Mouse (Mus musculus): ENCODE data around the gene Tesk1. TPM values are rescaled to one million over a fixed set of nuclear protein-coding genes. Genes with fewer than 3 reads are reported as not detected.

Tesk1 gene
- total and polyA plus RNA-seq, 3 experiments, result 1.9 to 6.0 (median 4.5) TPM

DNA sequence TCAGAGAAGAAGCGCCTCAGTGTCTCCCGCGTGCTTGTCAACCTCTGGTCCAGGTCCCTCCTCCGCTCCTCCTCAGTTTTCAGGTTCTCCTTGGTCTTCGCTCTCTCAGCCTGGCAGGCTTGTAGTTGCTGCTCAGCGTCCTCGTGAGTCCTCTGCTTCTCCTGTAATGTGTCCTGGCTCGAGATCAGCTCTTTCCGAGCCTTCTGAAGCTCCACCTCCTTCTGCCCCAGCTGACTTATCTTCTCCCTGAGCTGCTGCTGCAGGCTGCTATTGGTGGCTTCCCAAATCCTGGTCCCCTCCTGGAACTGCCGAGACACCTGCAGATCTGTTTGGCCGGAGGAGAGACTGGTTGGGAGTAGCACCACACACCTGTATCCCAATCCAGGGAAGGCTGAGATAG is 10.6 kb downstream of the Tesk1 start (continued):
- TF ChIP-seq IRF4 (IDR thresholded peaks at IDR 0.05; ENCODE audit: low read depth, low read length) (no peak), KAT2A (IDR thresholded peaks at IDR 0.05; ENCODE audit: insufficient replicate concordance, low read length) (no peak), MAX (IDR thresholded peaks at IDR 0.05; ENCODE audit: low read length) (no peak), POLR2AphosphoS2 (IDR thresholded peaks at IDR 0.05; ENCODE audit: low read depth, low read length) (no peak), MAZ (IDR thresholded peaks at IDR 0.05; ENCODE audit: low read depth, low read length) (no peak)

- no peak for DNase-seq (ENCODE audit: extremely low read depth)
- Histone ChIP-seq H3K9ac (ENCODE audit: insufficient read depth, low read depth) (no peak overlapping the region), H3K79me2 (replicated peaks; ENCODE audit: control insufficient read depth, extremely low read depth, insufficient read depth, poor library complexity, severe bottlenecking) (no peaks in the 10 kb centered on the region), H3K4me3 (replicated peaks in 1 of 3; ENCODE audit: low read depth in 2 of 3, low read length in 2 of 3, poor library complexity in 1 of 3) (peak overlapping the region; percentile 55 to 69 (median 60)), H3K27ac (ENCODE audit: insufficient read depth, low read depth) (no peak overlapping the region), H3K4me1 (ENCODE audit: control insufficient read depth in 1 of 2, insufficient read depth in 2 of 2) (peaks cover 21 to 63% of the 10 kb centered on the region in 2 experiments), H3K9me3 (replicated peaks; ENCODE audit: low read length) (peaks cover 9% of the 10 kb centered on the region), H3K36me3 (replicated peaks in 1 of 2; ENCODE audit: control insufficient read depth in 1 of 2, insufficient read depth in 1 of 2, low read length in 1 of 2) (peaks cover 0 to 40% of the 10 kb centered on the region in 2 experiments), H3K4me2 (ENCODE audit: insufficient read depth, low read depth, poor library complexity, severe bottlenecking) (peak overlapping the region; percentile 95), H3K27me3 (replicated peaks) (no peaks in the 10 kb centered on the region)
- in situ Hi-C loops (cut with MboI; ENCODE audit: low pct_ligation_motif_present, low pct_unique_long_range_greater_than_20kb, low sequenced_read_pairs), result no loop called here
- dilution Hi-C loops (cut with MboI; ENCODE audit: extremely low pct_ligation_motif_present, extremely low pct_unique_long_range_greater_than_20kb, low sequenced_read_pairs), result no loop called here
- 0 out of 2 replicates have a peak, but pooled peaks have one; percentile 22 for TF ChIP-seq NELFE (IDR thresholded peaks at IDR 0.05; ENCODE audit: low read depth, low read length)
- TF ChIP-seq NRF1 (IDR thresholded peaks at IDR 0.05; ENCODE audit: low read depth, low read length), result 0 out of 2 replicates have a peak, but pooled peaks have one; percentile 9
- TF ChIP-seq MAZ (IDR thresholded peaks at IDR 0.05; ENCODE audit: low read depth, low read length), result peak; percentile 25; the same call in 1 of the 2 replicates
- no peak for TF ChIP-seq TBP (conservative IDR thresholded peaks at IDR 0.05; ENCODE audit: low read depth, low read length)
- no peak for TF ChIP-seq IRF4 (IDR thresholded peaks at IDR 0.05; ENCODE audit: low read depth, low read length)
Observed at GRCm38 (mm10) chr4:43453413-43453812, 11.7 kb downstream of the Tesk1 start.

- peaks cover 3% of the 10 kb centered on the region for H3K27me3 ChIP-seq (replicated peaks)
- peak within 1 kb of the TSS; percentile 24 for H3K9ac ChIP-seq (ENCODE audit: insufficient read depth, low read depth)
- peaks cover 9% of the 10 kb centered on the region for H3K9me3 ChIP-seq (replicated peaks; ENCODE audit: low read length)
- H3K27ac ChIP-seq (ENCODE audit: insufficient read depth, low read depth), result peak within 1 kb of the TSS; percentile 38
- peak; percentile 88 for DNase-seq (ENCODE audit: extremely low read depth)
- H3K4me3 ChIP-seq (replicated peaks in 1 of 3; ENCODE audit: low read depth in 2 of 3, low read length in 2 of 3, poor library complexity in 1 of 3), result peak within 1 kb of the TSS; percentile 55 to 69 (median 60)
- dilution Hi-C loops (cut with MboI; ENCODE audit: extremely low pct_ligation_motif_present, extremely low pct_unique_long_range_greater_than_20kb, low sequenced_read_pairs) (no loop called here), in situ Hi-C loops (cut with MboI; ENCODE audit: low pct_ligation_motif_present, low pct_unique_long_range_greater_than_20kb, low sequenced_read_pairs) (no loop called here)
- H3K79me2 ChIP-seq (replicated peaks; ENCODE audit: control insufficient read depth, extremely low read depth, insufficient read depth, poor library complexity, severe bottlenecking), result no peaks in the 10 kb centered on the region
- peaks cover 0 to 33% of the 10 kb centered on the region in 2 experiments for H3K36me3 ChIP-seq (replicated peaks in 1 of 2; ENCODE audit: control insufficient read depth in 1 of 2, insufficient read depth in 1 of 2, low read length in 1 of 2)
- peaks cover 21 to 63% of the 10 kb centered on the region in 2 experiments for H3K4me1 ChIP-seq (ENCODE audit: control insufficient read depth in 1 of 2, insufficient read depth in 2 of 2)
- peak within 1 kb of the TSS; percentile 95 for H3K4me2 ChIP-seq (ENCODE audit: insufficient read depth, low read depth, poor library complexity, severe bottlenecking)
- peak; percentile 68 for TF ChIP-seq TBP (conservative IDR thresholded peaks at IDR 0.05; ENCODE audit: low read depth, low read length)
- TF ChIP-seq MYC (IDR thresholded peaks at IDR 0.05; ENCODE audit: low read depth, low read length), result no peak
- TF ChIP-seq POLR2A (IDR thresholded peaks at IDR 0.05; ENCODE audit: low read depth, low read length), result peak; percentile 50; the same call in 1 of the 2 replicates
- 0 out of 2 replicates have a peak, but pooled peaks have one; percentile 25 for TF ChIP-seq ZMIZ1 (IDR thresholded peaks at IDR 0.05; ENCODE audit: low read depth, low read length)
- 0 out of 2 replicates have a peak, but pooled peaks have one; percentile 48 for TF ChIP-seq CHD2 (IDR thresholded peaks at IDR 0.05; ENCODE audit: low read length)
- TF ChIP-seq KAT2A (IDR thresholded peaks at IDR 0.05; ENCODE audit: insufficient replicate concordance, low read length), result no peak
- peak; percentile 12 to 15; a peak in 2 of 4 replicates for TF ChIP-seq CTCF (conservative IDR thresholded peaks at IDR 0.05 in 1 of 2, IDR thresholded peaks at IDR 0.05 in 1 of 2; ENCODE audit: low read depth in 2 of 2, low read length in 2 of 2)
- no peak; the same call in 1 of the 2 replicates for TF ChIP-seq MXI1 (IDR thresholded peaks at IDR 0.05; ENCODE audit: low read depth, low read length)
- TF ChIP-seq NRF1 (IDR thresholded peaks at IDR 0.05; ENCODE audit: low read depth, low read length), result 0 out of 2 replicates have a peak, but pooled peaks have one; percentile 15
- TF ChIP-seq USF1 (IDR thresholded peaks at IDR 0.05; ENCODE audit: low read depth, low read length), result no peak
- peak; percentile 57 for TF ChIP-seq ETS1 (conservative IDR thresholded peaks at IDR 0.05; ENCODE audit: low read depth, low read length)
- TF ChIP-seq NELFE (IDR thresholded peaks at IDR 0.05; ENCODE audit: low read depth, low read length), result peak; percentile 54; the same call in 1 of the 2 replicates
- TF ChIP-seq CHD1 (IDR thresholded peaks at IDR 0.05; ENCODE audit: low read depth, low read length), result no peak
- TF ChIP-seq MAFK (IDR thresholded peaks at IDR 0.05; ENCODE audit: insufficient replicate concordance, low read length), result no peak
- TF ChIP-seq SMC3 (IDR thresholded peaks at IDR 0.05; ENCODE audit: low read depth, low read length), result peak; percentile 3; the same call in 1 of the 2 replicates
- 0 out of 2 replicates have a peak, but pooled peaks have one; percentile 37 for TF ChIP-seq HCFC1 (IDR thresholded peaks at IDR 0.05; ENCODE audit: low read depth, low read length)
- TF ChIP-seq UBTF (IDR thresholded peaks at IDR 0.05; ENCODE audit: low read depth, low read length), result 0 out of 2 replicates have a peak, but pooled peaks have one; percentile 31
- TF ChIP-seq E2F4 (IDR thresholded peaks at IDR 0.05; ENCODE audit: insufficient replicate concordance, low read depth, low read length), result no peak
- peak; percentile 78 for TF ChIP-seq SIN3A (IDR thresholded peaks at IDR 0.05; ENCODE audit: low read length)
- TF ChIP-seq GABPA (IDR thresholded peaks at IDR 0.05; ENCODE audit: insufficient replicate concordance, low read depth, low read length), result no peak
- peak; percentile 87 for TF ChIP-seq EP300 (IDR thresholded peaks at IDR 0.05; ENCODE audit: low read length)
- peak; percentile 50; the same call in 1 of the 2 replicates for TF ChIP-seq IRF4 (IDR thresholded peaks at IDR 0.05; ENCODE audit: low read depth, low read length)
- 0 out of 2 replicates have a peak, but pooled peaks have one; percentile 9 for TF ChIP-seq BHLHE40 (IDR thresholded peaks at IDR 0.05; ENCODE audit: low read depth, low read length)
Observed at GRCm38 (mm10) chr4:43454041-43454836, 12.5 kb downstream of the Tesk1 start, which contains the start of gene Cd72. Cd72 (minus strand) TSS chr4:43454628.
